Mouse (Mus musculus): ENCODE measurements around the gene Coq6.
"Not testable (repeated sequence)": the region's sequence is repeated elsewhere in the genome, so short reads cannot be mapped to it uniquely, and the experiment has no call there.

Gene Coq6

GRCm38 (mm10) chr12:84361555-84362489 is at the start of gene Coq6, which contains the start of gene Fam161b:
Gene Coq6, plus strand, starts transcription at chr12:84361657.
Gene Fam161b, minus strand, starts transcription at chr12:84361833.
- peak; percentile 88 to 92 for DNase-seq (ENCODE audit: low spot score in 2 of 2)

DNA sequence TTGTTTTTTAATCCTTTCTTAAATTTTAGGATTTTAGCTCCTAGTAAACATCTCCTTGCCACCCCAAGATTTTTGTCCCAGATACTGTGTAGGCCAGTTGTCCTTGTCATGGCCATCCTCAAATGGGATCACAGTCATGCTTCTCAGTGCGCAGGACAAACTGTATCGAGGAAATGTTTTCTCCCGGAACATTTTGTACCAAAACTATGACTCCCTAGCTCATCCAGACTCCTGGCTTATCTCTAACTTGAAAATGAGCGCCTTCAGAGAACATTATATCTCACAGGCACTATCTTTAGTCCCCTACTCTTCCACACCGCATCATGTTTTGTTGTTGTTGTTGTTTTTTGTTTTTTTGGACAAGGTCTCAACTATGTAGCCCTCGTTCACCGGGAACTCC is 45.5 kb upstream of the Coq6 start:
- DNase-seq (ENCODE audit: low spot score in 2 of 2) = no peak

DNA sequence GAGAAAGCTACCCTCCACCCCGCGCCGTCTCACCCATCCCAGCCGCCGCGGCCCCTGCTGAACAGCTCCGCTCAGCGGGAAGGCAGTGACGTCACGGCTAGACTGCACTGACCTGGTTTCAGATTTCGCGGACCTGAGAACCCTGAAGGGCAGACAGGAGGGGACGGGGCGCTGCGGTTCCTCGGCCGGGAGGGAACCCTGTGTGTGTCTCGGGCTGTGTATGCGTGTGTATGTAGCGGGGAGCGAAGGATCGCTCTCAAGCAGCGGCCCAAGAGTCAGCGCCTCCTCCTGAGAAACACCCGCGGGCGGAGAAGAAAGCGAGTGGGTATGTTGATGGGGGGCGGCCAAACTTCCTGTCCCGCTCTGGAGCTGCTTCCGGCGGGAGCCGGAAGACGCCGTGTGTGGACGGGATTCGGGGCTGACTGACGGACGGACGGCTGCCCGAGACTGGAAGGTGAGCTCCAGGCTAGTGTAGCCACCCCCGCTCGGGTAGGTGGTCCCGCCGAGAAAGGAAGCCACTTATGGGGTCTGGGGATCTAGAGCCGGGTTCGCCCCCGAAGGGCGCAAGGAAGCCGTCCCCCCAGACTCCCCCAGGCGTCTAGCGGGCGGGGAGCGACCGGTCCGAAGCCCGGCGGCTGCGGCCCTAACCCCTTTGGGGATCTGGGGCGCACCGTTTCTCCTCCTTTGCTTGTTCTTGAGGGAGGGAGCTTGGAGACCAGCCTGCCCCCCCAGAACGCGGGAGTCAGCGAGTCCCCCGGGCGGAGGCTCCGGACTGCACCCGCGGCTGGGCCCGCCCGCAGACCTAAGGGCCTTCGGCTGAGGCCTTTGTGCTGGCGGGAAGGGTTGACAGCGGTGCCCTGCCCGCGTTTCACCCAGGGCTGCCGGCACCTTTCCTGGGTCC is 44.5 kb upstream of the Coq6 start, which contains the start of gene Zfp410:
Zfp410 (plus strand) TSS at position 132 of the 901 bp plus-strand sequence.
- DNase-seq (ENCODE audit: low spot score in 2 of 2) = peak; percentile 77 to 79

DNA sequence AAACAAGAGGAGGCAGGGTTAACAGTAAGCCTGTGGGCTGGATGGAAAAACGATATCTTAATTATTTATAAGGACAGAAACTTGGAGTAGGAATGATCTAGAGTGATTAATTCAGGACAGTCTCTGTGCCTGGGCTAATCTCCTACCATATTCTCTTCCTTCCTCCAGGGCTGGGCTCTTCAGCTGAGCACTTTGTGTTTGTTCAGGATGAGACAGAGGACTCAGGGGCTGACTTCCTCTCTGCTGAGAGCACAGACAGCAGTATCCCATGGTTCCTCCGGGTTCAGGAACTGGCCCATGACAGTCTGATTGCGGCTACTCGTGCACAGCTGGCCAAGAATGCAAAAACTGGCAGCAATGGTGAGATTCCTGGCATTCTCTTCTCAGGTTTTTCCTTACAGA is 34.3 kb upstream of the Coq6 start:
- DNase-seq (ENCODE audit: low spot score in 2 of 2) = no peak

- DNase-seq (ENCODE audit: low spot score in 2 of 2) = no peak
Measured at GRCm38 (mm10) chr12:84336963-84337625, 24.4 kb upstream of the Coq6 start.

DNA sequence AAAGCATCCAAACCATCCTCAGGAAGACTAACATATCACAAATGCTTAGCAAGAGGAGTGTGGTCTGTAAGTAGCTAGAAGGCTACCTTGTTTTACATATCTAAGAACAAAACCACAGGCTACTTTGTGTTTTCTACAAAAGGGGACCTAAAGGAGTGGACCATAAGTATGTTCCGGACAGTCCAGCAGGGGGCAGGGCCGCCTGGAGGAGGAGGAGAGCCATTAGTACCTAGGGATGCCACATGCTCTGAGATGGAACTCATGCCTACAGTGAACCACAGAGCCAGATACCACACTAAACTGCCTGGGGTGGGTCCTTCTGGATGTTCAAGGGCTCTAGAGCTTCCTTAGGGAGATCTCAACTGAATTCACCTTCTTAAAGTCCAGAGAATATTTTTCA is 14.3 kb upstream of the Coq6 start:
- peak in 1 of 2 experiments; percentile 41 for DNase-seq (ENCODE audit: low spot score in 2 of 2)

GRCm38 (mm10) chr12:84358699-84359098 is 2.8 kb upstream of the Coq6 start:
- DNase-seq (ENCODE audit: low spot score in 2 of 2) = not testable (repeated sequence)

GRCm38 (mm10) chr12:84362872-84363271 is 1.4 kb downstream of the Coq6 start:
- DNase-seq (ENCODE audit: low spot score in 2 of 2) = no peak

GRCm38 (mm10) chr12:84364291-84364690 is 2.8 kb downstream of the Coq6 start:
- DNase-seq (ENCODE audit: low spot score in 2 of 2) = no peak

- no peak for DNase-seq (ENCODE audit: low spot score in 2 of 2)
Measured at GRCm38 (mm10) chr12:84365137-84365536, 3.7 kb downstream of the Coq6 start.

DNA sequence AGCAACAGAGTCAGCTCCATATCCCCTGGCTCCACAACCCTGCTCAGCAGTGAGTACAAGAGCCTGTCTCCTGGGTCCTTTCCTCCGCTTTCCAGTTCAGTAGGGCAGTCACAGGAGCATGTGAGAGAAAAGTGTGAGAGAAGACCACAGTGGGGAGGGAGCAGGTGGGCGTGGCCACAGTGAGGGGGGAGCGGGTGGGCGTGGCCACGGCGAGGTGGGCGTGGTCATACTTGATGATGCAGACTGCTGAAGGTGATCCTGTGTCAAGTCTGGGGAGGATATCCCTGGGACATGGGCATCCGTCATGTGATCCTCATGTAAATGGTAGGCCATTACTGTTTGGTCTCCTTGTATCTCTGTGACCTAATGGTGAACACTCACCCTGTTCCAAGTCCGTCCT is 5.5 kb downstream of the Coq6 start:
- no peak for DNase-seq (ENCODE audit: low spot score in 2 of 2)

GRCm38 (mm10) chr12:84371647-84372046 is 10.2 kb downstream of the Coq6 start:
- DNase-seq (ENCODE audit: low spot score in 2 of 2) = no peak

DNA sequence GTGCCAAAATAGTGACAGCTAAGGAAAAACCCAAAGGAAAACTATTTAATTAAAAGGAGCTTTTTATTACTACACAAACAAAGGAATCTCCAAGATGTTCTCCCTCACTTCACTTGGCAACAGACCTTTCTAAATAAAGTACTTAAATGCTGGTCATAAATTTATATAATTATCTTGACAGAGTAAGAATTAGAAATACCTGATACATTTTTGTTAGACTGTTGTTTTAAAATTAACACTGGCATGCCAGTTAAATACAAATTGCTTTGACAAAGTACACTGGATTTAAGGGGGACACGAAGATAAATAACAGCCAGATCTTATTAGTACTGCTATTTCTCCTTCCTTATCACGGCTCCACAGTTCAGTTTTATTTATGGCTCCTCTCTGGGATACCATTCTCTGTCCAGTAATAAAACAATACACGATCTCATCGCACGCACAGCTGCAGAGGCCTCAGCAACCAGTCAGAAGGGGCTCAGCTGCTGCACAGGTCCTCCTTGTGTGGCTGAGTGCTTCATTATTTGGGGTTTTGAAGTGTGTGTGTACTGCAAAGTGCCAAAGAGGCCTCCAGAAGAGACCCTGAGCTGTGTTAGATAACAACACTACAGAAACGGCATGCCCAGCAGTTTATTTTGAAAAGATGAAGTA is 12.5 kb downstream of the Coq6 start:
- DNase-seq (ENCODE audit: low spot score in 2 of 2) = no peak

GRCm38 (mm10) chr12:84382369-84382768 is 20.9 kb downstream of the Coq6 start:
- no peak for DNase-seq (ENCODE audit: low spot score in 2 of 2)

- DNase-seq (ENCODE audit: low spot score in 2 of 2) = peak; percentile 65 to 82
Measured at GRCm38 (mm10) chr12:84384644-84385081, 23.2 kb downstream of the Coq6 start.

GRCm38 (mm10) chr12:84385408-84385807 is 24.0 kb downstream of the Coq6 start:
- no peak for DNase-seq (ENCODE audit: low spot score in 2 of 2)

DNA sequence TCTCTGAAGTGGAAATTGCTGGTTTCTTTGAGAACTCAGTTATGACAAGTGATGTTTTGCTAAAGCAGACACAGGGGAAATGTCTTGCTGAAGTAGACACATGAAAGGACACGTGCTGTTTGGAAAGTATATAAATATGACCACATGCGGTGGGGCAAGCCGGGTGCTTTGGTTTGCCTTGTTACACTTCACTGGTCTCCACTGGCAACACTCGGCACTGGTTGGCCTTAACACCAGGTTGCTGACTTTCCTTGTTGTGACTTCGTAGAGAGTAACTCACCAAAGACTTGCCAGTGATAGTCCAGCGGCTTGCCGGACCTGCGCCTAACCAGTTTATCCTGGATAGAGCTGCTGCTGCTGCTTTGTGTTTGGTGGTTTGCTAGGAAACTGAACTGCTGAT is 26.6 kb downstream of the Coq6 start:
- no peak for DNase-seq (ENCODE audit: low spot score in 2 of 2)

DNA sequence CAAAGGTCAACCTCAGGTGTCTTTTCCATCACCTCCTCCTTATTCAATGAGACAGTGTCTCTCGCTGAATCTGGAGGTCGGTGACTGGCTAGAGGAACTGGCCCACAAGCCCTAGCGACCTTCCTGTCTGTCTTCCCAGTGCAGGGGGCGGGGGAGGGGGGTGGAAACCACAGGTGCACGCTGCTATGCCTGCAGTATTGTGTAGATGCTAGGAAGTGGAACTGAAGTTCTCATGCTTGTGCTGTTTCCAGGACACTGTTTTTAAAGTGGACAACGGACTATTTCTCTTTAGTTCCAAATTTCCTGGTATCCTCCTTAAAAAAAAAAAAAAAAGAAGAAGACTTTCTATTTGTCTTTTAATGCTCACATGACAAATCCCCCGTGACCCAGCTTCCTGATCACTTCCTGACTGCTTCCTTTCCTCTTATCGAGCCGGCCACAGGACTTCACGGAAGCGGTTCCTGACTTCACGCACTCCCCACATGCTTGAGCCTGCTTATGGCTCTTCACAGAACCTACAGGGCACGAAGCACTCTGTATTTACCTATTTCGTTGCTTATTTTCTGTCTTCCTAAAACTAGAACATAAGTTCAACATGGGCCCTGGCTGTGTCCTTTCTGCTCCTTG is 27.4 kb downstream of the Coq6 start:
- DNase-seq (ENCODE audit: low spot score in 2 of 2) = no peak

DNA sequence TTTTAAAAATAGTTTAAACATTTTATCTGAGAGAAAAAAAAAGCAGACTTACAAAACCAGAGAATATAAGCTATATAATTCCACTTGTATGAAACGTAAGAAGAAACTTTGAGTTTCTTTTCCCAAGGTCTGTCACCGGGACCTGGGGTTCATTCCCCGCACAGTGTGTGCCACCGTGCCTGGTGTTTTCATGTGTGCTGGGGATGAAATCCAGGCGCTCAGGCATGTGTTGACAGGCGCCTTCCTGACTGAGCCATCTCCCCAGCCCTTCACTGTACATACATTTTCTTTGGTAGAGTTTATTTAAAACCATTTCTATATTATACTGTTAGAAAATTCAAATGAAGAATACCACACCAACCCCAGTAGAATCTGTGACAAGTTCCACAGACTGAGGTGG is 28.9 kb downstream of the Coq6 start:
- DNase-seq (ENCODE audit: low spot score in 2 of 2) = no peak

DNA sequence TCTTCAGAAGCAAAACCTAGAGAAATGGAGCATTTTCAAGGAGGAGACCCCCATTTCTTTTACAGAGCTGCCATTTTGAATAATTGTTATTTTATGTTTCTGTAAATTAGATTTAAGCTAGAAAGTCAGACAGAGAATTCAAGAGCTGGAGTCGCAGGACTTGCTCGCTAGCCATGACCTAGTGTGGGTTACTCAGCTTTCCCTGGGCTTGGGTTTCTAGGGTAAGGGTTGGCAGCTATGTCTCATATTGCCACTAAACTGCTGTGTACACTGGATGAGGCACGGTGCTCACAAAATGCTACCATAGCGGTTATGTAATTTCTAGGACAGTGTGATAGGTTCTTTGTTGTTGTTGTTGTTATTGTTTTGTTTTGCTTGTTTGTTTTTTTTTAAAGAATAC is 31.2 kb downstream of the Coq6 start:
- DNase-seq (ENCODE audit: low spot score in 2 of 2) = no peak

- DNase-seq (ENCODE audit: low spot score in 2 of 2) = no peak
Measured at GRCm38 (mm10) chr12:84393847-84394246, 32.4 kb downstream of the Coq6 start.
